Mouse (Mus musculus) layer of hippocampus, adult 9-10 months (tissue): ENCODE results near the gene Sgpl1.
A peak's percentile ranks its signal among the peaks of the same experiment; 100 is the strongest.

ENCODE experiments used
- DNase-seq: peaks from one replicate; pipeline ENCODE4 v3.0.0; 2022; ENCODE audit warnings: low spot score

The Sgpl1 gene

DNA sequence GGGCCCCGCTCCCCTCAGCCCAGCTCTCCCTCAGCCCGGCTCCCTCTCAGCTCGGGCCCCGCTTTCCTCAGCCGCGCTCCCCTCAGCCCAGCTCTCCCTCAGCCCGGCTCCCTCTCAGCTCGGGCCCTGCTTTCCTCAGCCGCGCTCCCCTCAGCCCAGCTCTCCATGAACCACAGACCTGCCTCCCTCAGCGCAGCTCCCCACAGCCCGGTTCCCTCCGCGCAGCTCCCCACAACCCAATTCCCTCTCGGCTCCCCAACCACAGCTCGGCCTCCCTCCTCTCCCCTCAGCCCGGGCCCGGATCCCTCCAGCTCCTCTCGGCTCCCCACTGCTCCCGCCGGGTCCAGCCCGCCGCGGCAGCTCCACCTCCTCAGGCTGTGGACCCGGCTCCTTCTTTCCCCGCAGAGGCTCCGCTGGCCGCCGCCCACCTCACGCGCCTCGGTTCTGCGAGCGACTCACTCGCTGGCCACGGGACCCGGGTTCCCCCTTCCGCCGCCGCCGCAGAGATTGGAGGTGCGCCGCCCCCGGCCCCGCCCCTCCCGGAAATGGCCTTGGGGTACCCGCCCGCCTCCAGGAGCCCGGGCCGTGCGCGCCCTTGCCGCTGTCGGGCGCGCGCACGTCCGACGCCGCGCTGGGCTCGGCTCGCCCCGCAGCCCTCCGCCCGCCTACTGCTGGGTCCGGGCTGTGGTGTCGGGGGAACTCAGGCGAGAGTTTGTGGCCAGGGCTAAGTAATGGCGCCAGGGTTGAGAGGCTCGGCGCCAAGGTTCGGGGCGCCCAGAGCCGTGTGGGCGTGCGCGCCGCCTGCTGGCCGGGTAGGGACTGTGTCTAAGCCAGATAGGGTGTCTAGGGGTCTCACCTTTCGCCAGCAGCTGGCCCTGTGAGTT, at the start of gene Sgpl1:
Sgpl1 (minus strand) TSS at position 547 of the 884 bp plus-strand sequence.
- DNase-seq = peak; percentile 41

DNA sequence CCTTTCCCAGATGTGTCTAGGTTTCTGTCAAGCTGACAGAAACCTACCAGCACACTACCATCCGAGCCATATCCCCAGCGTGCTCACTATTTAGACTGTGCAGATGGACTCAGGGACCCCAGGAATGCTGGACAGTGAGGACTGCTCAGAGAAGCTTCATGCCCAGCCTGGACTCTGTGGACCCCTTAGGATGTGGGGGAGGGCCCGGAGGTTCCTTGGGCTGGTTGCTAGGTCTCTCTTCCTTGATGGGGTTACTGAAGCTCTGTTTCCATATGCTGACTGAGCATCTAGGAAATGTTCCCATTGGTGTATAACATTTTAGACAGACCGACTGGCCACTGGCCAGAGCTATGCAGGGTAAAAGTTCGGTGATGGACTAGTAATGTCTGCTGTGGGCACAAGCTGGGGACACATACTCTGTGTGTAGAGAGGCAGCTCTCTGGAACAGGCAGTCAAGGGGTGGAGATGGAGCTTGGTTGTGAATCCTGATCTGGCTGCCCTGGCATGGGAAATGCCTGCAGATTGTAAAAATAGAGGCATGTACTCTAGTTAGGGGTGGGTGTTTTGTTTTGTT, 48.3 kb upstream of the Sgpl1 start:
- no peak for DNase-seq

DNA sequence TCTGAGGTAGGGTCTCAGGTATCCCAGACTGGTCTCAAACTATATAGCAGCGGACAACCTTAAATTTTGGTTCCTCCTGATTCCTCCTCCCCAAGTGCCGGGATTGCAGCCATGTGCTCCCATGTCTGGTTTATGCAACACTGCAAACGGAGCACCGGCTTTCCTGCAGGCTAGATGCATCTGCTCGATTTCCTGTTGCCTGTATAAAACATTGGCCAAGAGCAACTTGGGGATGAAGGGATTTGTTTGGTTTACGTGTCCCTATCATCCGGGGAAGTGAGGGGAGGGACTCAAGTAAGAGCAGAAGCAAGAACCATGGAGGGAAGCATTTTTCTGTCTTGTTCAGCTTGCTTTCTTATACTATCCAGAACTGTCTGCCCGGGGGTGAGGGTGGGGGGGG, 47.7 kb upstream of the Sgpl1 start:
- no peak for DNase-seq

GRCm38 (mm10) chr10:61194611-61195010, 47.1 kb upstream of the Sgpl1 start:
- no peak for DNase-seq

GRCm38 (mm10) chr10:61188010-61188409, 40.5 kb upstream of the Sgpl1 start:
- DNase-seq = no peak

- DNase-seq = no peak
These were observed 39.5 kb upstream of the Sgpl1 start for GRCm38 (mm10) chr10:61187001-61187400.

DNA sequence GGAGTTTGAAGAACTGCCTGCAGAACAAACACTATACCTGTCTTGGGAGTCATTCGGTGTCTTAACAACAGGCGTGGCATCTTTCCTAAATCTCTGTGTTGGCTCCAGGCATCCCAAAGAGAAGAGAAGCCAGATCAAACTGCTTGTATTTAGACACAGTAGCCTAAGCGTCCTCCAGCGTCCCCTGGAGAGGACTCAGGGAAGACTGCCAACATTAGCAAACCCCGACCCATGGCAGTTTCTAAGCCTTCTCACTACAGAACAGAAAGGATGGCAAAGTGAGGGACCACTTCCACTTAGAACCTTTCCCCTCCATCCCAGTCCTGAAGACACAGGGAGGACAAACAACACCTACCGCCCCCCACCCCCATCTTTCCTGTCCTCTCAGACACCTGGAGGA, 32.4 kb upstream of the Sgpl1 start:
- no peak for DNase-seq

GRCm38 (mm10) chr10:61178687-61179086, 31.2 kb upstream of the Sgpl1 start:
- DNase-seq = no peak

GRCm38 (mm10) chr10:61177751-61178150, 30.2 kb upstream of the Sgpl1 start:
- no peak for DNase-seq

GRCm38 (mm10) chr10:61176221-61176790, 28.8 kb upstream of the Sgpl1 start:
- no peak for DNase-seq

DNA sequence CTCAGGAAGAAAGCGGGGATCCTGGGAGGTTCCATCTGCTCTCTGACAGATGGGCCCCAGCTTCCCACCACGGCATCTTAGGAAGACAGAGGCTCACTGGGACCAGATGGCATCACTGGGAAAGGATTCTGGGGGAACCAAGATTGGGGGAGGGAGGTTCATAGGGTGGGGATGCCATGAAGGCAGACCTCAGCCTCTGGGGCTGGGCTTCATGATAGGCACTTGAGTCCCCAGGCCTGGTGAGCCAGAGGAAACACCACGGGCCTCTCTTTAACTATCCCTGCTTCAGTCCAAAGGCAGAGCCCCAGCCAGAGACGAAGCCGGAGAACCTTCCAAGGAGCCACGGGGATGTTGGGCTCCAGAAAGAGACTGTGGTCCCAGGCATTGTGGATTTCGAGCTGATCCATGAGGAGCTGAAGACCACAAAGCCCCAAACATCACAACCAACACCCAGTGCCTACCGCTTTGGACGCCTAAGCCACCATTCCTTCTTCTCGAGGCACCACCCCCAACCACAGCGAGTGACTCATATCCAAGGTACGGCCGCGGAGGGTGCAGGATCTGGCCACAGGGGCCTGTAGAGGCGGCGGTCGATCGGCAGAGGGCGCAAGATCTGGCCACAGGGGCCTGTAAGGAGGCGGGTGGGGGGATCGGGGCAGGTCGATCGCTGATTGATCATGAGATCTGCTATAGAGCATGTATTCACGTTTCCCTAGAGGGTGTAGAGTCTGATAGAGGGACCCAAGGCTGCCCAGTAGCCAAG, 28.1 kb upstream of the Sgpl1 start:
- no peak for DNase-seq

GRCm38 (mm10) chr10:61174711-61175441, 27.4 kb upstream of the Sgpl1 start:
- DNase-seq = no peak

DNA sequence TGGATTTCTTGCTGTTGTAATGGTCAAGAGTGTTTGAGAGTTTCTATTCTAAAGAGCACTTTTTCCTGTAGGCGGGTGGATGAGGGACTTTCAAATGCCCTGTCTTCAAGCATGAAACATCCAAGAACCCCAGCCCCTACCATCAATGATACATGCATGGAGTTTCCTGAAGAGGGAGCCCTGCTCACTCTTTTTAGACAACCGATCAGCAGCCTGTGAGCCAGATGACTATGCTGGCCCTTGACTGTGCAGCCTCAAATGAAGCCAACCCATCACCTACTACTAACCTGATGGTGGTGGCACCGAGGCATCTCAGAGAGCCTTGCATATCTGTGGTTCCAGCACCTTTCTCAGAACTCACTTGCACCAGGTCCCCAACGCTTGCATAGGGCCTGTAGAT, 25.0 kb upstream of the Sgpl1 start:
- DNase-seq = no peak

DNA sequence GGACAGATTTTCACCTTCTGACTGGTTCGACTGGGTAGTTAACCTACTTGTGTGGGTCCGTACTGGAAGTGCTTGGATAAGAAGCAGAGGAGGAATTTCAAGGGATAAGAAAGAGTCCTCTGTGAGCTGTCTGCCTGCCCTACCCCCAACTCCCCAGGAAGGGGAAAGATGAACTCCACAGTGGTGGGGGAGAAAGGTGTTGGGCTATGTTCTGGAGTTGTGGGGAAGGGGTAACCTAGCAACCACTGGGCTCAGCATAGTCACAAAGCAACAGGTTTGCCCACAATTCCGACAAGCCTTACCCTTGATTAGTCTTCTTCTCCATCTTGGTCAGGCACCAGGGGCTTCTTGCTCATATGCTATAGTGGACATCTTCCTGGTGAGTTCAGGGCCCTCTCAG, 24.2 kb upstream of the Sgpl1 start, which contains the start of gene Tbata:
Tbata (plus strand) TSS at position 301 of the 400 bp plus-strand sequence.
- DNase-seq = no peak

DNA sequence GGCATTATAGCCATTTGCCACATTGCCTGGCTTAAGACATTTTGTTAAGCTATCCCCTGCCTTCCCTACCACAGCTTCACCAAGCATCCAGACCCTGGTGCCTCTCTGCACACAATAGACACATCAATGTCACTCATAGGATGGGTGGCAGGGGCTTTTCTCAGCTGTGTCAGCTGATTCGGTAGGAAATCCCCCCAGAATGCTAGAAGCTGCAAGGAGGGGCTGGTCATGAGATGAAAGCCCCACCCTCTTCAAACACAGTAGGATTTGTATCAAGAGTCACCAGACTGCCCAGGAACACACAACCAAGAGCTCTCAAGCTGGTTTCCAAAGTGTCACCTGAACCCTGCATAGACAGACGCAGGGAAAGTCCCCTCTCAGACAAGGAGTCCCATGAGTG, 20.9 kb upstream of the Sgpl1 start:
- no peak for DNase-seq

- DNase-seq = no peak
These were observed 20.0 kb upstream of the Sgpl1 start for GRCm38 (mm10) chr10:61167333-61168096.

DNA sequence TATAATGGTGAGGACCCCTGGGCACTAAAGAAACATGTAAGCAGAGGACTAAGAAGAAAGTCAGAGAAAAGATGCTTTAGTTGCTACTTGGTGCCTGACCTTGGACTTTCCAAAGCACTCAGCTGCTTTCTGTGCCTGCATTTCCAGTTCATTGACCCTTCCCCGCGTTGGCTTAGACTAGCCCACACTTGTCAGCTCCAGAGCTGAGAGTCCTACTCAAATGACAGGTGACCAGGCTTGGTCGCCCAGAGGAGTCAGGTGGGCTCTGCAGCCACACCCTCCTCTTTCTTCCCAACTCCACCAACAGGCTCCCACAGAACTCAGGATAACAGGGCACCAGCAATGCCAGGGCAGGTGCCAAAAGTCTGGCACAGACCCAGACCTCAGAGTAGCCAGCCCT, 14.9 kb upstream of the Sgpl1 start:
- no peak for DNase-seq

DNA sequence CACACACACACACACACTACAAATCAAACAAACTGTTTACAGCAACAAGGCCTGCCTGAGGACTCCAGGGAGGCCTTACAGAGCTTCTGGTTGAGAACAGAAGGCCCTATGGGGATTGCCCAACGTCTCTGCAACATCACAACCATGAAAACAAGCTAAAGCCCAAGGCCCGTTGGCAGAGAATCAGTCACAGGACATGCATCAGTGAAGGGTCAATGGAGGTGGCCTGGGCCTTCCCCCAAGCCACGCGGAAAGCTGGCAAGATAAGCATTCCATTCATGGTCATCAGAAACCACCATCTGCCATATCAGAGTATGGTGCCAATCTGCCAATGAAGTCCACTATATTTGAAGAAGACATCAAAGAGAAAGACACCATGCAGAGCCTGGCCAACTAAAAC, 13.2 kb upstream of the Sgpl1 start:
- no peak for DNase-seq

- DNase-seq = no peak
These were observed 12.6 kb upstream of the Sgpl1 start for GRCm38 (mm10) chr10:61160089-61160488.

DNA sequence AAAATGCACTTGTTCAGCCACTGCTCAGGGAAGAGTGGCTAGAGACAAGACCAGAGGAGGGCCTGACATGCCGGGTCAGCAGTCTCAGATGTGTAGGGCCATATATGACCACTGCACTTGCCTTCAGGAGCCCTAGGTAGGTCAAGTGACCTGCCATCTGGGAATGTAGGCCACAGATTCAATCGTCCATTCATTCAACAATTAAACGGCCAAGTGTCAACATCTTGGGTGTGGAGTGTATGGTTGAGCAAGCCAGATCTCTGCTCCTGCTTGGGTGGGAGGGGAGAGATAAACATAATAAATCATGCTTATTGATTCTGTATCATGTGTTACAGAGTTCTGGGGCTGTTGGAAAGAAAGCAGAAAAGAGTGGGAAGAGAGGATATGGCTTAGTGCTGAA, 11.1 kb upstream of the Sgpl1 start:
- DNase-seq = no peak

DNA sequence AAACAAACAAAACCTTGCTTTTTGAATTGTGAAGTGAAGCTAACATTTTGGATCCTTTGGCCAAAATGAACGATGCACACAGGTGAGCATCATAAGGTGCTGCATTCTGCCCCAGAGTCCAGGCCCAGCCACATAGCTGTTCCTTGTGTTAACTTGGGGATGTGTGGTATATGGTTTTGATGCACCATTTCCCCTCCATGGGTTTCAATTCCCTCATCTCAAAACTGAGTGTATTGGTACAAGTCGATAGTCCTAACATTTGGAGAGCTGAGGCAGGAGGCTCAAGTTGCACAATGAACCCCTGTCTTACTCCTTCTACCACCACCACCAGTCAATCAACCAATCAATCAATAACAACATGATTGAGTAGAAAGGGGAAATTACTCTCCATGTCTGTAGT, 8.9 kb upstream of the Sgpl1 start:
- DNase-seq = no peak
